Mouse (Mus musculus) layer of hippocampus, adult 8-10 months (tissue): Measurements from ENCODE around the gene Ctsc. TPM values are rescaled to one million over a fixed set of nuclear protein-coding genes. Genes with fewer than 3 reads are reported as not detected.
"Not testable (repeated sequence)": the region's sequence is repeated elsewhere in the genome, so short reads cannot be mapped to it uniquely, and the experiment has no call there.

Experiments used
- DNase-seq, 2 experiments: peaks; one replicate each; pipeline ENCODE4 v3.0.0; 2022; ENCODE audit warnings: low spot score in 2 of 2
- total RNA-seq, 4 experiments: library from RNA; stranded (reverse); gene quantifications; 2 replicates each; pipeline ENCODE4 v1.2.4; 2022

Ctsc gene
- total RNA-seq: 10 to 100 TPM; 15.0 to 38.6 (median 24.3) TPM

DNA sequence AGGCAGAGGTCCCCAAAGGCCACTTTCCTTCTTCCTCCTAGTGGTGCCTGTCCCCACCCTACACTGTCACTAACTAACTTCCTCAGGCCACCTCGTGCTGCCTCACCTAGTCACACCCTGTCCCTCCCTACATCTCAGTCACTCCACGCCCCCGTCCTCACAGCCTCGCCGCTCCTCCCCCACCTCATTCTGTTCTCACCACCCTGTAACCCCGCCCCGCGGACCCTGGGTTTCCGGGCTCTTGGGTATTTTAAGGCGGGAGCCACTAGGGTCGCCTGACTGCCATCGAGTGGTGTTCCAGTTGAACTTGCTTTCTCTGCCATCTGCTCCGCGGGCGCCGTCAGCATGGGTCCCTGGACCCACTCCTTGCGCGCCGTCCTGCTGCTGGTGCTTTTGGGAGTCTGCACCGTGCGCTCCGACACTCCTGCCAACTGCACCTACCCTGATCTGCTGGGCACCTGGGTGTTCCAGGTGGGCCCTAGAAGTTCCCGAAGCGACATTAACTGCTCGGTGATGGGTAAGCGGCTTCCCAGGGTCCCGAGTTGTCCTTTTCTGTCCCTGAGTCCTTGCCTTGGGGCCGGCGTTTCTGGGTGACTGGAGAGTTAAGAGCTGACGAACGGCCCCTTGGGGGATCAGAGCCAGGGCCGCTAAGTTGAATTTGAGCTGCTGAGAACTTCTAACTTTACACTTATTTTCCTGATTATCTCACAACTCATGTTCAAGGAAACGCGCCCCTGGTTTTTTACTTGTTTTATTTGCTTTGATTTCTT, at the start of gene Ctsc:
Gene Ctsc, plus strand, starts transcription at position 228 of the 770 bp plus-strand sequence.
- DNase-seq: peak; percentile 42 to 44

DNA sequence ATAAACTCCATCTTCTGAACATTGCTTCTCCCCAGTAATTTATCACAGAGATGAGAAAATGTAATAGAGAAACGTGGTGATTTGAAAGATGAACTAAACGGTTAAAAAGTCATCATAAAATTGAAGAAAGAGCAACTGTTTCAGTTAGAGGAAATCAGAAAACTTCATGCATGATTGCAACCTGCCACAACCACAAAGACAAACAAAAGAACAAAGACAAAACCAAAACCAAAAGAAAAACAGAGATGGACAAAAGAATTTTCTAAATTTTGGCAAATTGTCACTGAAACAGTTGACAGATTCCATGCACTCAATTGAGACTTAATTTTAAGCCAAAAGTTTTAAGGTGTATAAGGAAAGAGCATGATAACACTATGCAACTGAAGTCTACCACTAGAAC, 48.8 kb upstream of the Ctsc start:
- no peak for DNase-seq

DNA sequence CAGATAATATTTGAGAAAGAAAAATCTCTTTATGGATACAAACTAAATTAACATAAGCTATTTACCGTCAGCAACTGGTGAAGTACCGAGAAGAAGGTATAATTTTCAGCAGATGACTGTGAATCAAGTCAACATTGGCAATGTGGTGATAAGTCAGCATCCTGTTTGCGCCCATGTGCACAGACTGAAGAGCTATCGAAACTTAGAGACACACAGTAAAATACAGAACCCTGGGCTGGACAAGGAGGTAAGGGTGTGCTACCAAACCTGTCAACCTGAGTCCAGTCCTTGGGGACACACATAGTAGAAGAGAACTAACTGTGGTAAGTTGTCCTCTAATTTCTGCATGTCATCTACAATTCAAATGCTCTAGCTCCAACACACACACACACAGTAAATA, 47.8 kb upstream of the Ctsc start:
- no peak for DNase-seq

DNA sequence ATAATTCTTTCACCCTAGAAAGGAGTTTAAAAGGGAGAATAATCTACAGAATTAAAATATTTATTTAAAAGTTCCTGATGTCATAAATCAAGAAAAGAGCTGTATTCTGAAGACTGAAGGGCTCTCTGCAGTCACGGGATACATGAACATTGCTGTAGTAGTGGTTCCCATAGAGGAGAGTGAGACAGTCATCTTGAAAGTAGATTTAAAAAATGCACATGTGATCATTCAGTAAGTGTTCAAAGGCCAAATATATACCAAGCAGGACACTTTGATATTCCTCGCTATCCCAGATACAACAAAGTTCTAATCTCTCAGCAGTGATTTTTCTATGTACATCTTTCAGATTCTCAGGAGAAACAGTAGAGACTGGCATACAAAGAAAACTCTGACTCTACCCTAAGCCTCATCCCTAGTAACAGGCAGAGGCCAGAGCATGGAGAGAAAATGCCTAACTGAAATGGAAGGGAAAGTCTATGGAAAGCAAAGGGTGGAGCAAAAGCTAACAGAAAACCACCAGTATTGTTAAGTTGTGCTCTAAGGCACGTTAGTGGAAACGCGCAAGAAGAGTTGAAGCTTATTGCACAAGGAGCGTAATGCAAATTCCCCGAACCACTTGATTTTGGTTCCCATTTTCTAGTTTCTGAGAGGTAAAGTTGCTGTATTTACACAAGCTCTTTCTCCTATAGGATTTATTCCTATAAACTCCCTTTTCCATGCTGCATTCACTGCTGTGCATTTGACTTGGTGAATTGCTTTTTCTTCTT, 46.9 kb upstream of the Ctsc start:
- DNase-seq: no peak

DNA sequence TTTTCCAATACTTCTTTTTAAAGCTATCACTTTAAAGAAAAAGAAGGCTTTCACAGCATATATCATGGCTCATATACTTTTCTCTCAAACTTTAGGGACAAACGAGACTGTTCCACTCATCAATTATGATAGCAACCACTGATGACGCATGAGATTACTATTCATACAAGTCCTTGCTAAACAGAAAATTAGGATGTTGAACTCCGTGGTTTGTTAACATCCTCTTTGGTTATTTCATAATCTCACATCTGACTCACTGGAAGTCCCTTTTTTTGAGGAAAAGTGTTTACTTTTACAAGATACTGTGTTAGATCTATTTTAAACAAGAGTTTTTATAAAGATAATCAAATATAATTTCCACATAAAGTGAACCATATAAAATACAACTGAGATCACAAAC, 34.8 kb upstream of the Ctsc start:
- DNase-seq: no peak

DNA sequence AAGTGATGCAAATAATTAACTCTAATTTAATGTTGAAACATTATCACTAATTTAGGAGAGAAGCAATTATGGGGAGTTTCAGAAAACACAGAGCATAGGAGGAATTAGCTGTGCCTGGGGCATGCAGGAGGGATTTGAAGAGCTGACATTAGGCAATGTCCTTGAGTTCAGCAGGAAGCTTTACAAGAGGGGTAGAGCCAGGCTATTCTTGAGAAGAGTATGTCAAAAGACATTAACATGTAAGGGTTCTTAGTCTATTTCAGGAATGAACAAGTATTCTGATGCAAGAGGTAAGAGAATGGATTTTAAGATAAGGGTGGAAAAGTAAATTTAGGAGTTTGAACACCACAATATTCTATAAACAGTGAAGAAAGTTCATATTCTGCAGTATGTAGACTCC, 33.4 kb upstream of the Ctsc start:
- no peak for DNase-seq

DNA sequence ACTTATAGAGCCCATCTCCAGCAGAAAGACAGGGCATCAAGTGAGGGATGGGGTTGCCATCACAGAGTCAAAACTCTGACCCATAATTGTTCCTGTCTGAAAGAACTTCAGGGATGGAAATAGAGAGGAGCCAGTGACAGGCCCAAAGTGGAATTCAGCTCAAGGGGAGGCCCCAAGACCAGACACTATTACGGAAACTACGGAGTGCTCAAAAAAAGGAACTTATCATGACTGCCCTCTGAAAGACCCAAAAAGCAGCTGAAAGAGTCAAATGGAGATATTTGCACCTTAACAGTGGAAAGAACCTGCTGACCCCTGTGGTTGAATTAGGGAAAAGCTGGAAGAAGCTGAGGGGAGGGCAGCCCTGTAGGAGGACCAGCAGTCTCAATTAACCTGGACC, 27.5 kb upstream of the Ctsc start:
- DNase-seq: not testable (repeated sequence)

DNA sequence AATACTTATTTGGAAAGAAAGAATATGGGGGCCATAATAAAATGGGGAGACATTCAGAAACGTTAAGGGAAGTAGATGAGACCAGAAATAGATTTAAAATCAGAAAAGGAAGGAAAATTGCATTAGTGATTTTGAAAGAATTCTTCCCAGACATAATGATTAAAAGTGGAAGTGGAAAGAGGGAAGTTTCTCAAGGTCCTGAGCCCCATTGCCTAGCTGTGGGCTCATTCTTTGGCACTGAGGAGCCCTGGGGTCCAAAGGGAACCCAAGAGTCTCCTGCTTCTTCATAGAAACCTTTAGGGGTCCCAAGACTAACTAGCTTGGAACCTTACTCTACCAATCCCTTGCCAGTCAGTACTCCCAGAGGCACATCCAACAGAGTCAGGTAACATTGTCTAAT, 26.4 kb upstream of the Ctsc start:
- DNase-seq: no peak

DNA sequence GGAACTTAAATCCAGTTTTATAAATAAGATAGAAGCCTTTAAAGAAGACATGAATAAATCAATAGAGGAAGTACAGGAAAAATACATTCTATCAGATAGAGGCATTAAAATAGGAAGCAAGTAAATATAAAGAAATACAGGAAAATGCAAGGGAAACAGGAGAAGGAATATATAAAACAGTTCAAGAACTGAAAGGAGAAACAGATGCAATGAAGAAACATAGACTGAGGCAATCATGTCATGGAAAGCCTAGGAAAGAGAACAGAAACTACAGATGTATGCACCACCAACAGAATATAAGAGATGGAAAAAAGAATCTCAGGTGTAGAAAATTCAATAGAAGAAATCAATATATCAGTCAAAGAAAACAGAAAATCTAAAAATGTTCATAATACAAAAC, 25.8 kb upstream of the Ctsc start:
- DNase-seq: no peak

DNA sequence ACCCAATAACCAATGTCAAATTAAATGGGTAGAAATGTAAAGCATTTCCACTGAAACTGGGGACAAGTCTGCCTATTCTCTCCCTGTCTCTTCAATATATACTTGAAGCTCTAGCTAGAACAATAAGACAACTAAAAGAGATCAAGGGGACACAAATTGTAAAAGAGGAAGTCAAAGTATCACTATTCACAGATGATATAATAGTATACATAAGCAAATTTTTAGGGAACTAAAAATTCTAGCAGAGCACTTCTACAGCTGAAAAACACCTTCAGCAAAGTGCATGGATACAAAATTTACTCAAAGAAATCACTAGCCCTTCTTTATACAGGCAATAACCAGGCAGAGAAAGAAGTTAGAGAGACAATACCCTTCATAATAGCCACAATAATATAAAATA, 23.0 kb upstream of the Ctsc start:
- DNase-seq: no peak

DNA sequence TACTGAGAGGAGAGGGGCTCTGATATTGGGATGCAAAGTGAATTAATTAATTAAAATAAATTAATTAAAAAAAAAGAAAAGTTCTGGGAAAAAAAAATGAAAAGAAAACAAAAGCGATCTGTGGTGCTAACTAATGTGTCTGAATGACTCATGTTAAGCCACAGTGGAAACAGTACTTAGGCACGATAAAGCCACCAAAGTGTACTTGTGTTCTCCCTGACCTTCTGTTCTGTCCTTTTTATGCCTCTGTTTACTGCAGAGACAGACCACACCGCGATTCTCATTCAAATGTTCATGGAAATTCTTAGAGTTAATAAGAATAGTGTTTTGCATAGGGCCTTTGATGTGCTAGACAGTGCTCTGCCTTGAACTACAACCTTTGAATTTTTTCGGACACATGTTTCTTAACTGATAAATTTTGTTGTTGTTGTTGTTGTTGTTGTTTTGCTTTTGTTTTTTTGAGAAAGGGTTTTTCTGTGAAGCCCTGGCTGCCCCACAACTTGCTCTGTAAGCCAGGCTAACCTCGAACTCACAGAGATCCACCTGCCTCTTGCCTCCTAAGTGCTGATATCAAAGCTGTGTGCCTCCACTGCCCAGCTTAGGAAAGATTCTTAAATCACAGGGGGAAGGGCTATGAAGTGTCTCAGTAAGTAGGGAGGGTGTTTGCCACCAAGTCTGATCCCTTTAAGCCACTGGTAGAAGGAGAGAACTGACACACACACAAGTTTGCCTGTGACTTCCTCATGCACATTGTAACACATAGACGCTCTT, 18.5 kb upstream of the Ctsc start:
- DNase-seq: no peak

DNA sequence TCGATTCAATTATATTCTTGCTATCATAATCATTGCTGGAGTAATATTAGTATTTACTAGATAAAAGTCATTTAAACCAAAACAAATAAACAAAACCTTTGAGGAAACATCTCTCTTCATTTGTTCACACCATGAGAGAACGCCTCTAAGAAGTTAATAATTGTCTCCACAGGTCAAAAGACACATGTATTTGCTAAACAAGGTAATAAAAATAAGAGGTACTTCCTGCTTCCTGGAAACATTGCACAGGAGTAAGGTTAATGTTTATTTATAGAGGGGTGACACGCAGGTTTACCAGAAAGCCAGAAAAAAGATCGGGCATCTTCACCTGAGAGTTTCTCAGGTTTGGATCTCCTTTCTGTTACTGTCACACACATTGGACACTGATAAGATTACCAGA, 16.1 kb upstream of the Ctsc start:
- DNase-seq: no peak

DNA sequence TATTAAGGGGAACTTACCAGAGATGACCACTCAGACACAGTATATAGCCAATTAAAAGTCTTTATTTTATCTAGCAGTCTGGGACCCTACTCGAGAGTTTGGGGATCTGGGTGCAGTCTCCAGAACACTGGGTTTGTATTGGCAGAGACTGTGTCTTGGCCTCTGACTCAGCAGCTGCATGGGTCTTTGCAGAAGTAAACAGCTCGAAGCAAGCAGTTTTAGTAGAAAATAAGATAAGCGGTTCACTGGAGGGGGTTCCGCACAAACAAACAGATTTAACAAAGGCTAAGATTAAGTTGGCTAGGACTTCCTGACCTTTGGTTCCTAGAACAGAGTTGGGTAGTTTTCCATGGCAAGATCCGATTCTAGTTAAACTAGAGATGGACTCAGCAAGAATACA, 13.0 kb upstream of the Ctsc start:
- no peak for DNase-seq

DNA sequence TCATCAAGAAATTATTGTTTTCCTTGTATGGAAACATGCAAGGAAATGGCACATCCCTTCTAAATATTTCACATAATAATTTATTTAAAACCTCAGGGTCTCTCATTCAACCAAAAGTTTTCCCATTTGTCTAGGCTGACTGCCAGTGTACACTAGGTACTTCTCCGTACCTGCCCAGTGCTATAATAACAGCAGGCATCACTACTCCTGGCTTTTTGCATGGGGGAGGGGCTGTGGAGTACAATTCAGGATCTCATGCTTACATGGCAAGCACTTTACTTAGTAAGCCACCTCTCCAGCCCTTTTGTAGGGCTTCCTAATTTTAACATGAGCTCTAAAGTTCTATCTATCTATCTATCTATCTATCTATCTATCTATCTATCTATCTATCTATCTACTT, 8.0 kb upstream of the Ctsc start:
- DNase-seq: no peak

DNA sequence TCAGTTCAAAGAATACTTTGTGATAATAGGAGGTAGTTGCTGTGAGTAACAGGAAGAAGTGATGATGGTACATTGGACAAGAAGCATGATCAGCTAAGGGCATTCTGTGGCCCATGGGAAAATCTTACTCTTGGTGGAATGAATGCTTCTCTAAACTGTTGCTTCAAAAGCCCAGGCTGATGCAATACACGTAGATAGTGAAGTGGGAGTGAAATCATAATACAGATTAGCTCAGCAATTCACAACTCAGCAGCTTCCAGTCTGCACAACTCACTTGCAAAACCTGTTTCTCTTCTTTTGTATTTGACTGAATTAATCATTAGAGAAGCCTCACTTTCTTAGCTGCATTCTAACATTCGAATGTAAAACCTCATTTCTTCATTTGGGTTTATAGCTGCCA, 6.4 kb upstream of the Ctsc start:
- DNase-seq: no peak

DNA sequence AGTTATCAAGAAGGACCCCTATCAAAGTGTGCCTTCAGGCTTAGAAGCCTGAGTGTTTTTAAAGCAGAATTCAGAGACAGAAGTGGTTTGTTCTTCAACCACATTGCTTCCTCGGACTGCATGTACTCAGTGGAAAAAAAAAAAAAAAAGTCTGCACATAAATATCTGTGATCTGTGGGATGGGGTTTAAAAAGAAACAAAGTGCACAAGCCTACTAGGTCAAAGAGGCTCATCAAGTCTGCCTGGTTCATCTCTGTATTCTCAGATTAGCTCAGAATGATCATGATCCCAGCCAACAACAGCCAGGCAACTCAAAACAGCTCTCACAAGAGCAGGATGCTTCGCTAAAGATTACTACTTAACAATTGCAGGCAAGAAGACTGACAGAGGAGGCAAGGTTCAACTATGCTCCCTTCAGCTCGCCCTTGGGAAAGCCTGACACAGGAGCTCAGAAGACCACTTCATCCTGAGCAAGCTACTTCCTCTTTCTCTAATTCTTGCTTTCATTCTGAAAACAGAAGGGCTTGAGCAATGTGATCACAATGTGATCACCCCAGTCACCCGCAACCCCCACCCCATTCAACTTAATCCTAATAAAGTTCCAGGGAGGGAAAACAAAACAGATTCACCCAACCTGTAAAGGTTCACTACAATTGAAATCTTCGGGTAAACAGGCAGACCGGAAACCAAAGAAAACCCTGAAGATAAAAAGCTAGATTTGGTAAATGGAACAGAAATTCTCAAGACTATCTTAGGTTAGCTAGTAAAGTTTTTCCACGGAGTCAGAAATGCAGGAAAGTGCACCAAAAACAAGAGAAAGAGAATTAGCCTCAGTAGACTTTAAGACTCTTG, 745 bp upstream of the Ctsc start:
- no peak for DNase-seq

DNA sequence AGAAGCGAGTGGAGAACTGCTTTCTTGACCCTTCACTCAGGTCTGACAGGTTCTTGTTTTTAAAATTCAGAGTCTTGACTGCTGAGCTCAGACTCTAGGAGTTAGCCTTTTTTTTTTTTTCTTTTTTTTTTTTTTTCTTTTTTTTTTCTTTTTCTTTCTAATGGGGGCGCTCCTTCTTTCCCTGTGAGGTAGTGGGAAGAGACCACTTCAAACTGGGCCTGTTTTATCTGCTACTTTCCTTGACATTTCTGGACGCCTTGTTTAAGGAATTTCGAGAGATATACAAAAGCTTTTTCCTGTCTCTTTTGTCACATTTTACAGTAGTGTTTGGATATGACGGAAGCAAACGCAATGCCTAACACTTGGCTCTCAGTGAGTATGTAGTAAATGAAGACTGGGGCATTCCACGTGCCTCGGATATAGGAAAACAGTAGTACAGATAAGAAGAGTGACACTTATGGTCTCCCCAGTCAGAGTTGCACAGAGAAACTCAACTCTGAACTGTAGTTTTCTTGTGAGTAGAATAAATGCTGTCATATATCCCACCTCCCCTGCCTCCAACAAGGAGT, 827 bp downstream of the Ctsc start:
- no peak for DNase-seq

DNA sequence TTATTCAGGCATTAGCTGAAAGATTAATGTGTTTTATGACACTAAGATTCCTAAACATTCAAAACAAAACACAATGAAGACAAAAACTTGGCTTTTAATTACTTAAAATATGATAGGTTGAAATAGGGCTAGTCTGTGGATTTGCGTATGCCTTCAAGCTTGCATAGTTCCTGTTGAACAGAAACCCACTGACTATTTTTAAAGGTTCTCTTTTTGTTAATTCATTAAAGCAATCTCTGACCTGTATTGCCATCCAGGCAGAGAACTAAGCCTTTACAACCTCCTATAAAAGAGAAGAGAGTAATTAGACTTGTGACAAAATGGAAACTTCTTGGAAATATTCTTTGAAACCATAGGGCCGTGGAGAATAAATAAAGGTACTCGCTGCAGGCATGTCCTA, 7.4 kb downstream of the Ctsc start:
- DNase-seq: no peak

DNA sequence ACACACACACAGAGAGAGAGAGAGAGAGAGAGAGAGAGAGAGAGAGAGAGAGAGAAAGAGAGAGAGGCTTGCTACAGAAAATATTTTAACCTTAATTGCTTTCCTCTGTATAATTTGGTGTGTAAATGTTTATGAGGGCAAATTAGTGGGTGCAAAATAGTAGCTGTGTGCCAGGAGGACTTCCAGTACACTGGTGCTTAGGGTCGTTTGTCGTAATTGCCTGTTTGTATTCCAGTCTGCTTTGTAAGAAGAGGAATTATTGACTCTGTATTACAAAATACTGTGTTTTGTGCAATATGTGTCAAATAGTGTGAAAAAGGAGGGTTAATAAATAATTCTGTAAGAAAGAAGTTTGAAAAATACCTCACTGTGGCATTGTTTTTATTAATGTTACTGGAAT, 13.2 kb downstream of the Ctsc start:
- DNase-seq: no peak

DNA sequence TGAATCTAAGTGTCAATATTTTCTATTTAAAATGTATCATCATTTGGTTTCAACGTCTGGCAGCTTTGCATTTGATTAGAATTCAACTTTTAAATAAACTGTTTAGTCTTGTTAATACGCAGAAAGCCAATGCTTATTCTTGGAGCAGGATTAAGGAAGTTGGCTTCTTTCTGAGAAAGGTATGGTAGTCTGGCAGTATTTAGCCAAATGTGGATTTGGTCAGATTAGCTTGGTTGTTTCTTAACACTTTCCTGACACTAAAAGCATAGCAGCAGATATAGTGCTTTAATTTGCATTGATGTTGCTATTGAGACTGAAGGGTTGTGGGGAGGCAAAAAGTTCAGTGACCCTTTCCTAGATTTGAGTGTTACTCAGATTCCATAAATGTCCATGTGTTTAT, 14.2 kb downstream of the Ctsc start:
- DNase-seq: no peak

DNA sequence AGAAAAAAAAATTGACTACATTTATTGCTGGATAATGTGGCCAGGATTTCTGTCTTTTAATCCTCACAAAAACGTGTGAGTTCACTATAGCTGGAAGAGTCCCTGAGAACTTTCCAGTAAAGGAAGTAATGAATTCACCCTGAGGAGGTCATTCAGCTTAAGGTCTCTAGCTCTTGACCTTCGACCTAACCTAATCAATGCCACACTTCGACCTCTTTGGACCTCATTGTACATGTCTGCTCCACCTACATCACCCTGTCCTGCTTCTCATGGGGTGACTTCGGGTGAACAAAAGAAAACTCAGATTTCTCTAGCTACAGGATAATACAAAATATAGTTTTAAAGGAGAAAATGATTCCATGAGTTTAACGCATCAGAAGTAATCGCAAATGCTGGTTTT, 16.0 kb downstream of the Ctsc start:
- DNase-seq: no peak
